Mouse (Mus musculus): ENCODE data around the gene Smim17. TPM values are rescaled to one million over a fixed set of nuclear protein-coding genes. Genes with fewer than 3 reads are reported as not detected.
A peak's percentile ranks its signal among the peaks of the same experiment; 100 is the strongest.
"Not testable (repeated sequence)": the region's sequence is repeated elsewhere in the genome, so short reads cannot be mapped to it uniquely, and the experiment has no call there.

Smim17 gene
- polyA plus RNA-seq, 1 experiment from 2014 or later = not detected

- no peaks in the 10 kb centered on the region for H3K36me3 ChIP-seq (ENCODE audit: control insufficient read depth, insufficient read depth, low read length)
- H3K9me3 ChIP-seq (ENCODE audit: control insufficient read depth, low read length) = no peaks in the 10 kb centered on the region
- peak within 1 kb of the TSS; percentile 80 for H3K4me2 ChIP-seq (ENCODE audit: low read length)
- H3K4me1 ChIP-seq (ENCODE audit: control insufficient read depth in 2 of 2, insufficient read depth in 2 of 2, low read length in 2 of 2) = peaks cover 0 to 6% of the 10 kb centered on the region in 2 experiments; a peak in 3 of 4 replicates
- ATAC-seq (ENCODE audit: insufficient number of reproducible peaks, insufficient read depth, low FRiP score, low read depth) = peak; percentile 81
- H3K27me3 ChIP-seq (ENCODE audit: control insufficient read depth, insufficient read depth, low read length) = no peaks in the 10 kb centered on the region
- peak within 1 kb of the TSS; percentile 74 for H3K9ac ChIP-seq (ENCODE audit: low read length)
- WGBS = under 1% methylated on average over 23 of the region's 23 CpGs
- peak within 1 kb of the TSS; percentile 74 to 85 for H3K27ac ChIP-seq (replicated peaks in 1 of 2; ENCODE audit: control insufficient read depth in 1 of 2, insufficient read depth in 1 of 2, low read depth in 2 of 2, low read length in 2 of 2)
- peak within 1 kb of the TSS; percentile 51 to 78 for H3K4me3 ChIP-seq (ENCODE audit: control insufficient read depth in 1 of 2, insufficient read depth in 1 of 2, low read depth in 1 of 2, low read length in 2 of 2)
Observed at GRCm38 (mm10) chr7:6363047-6363488, 35.4 kb upstream of the Smim17 start, which contains the start of gene Zfp78. Gene Zfp78, plus strand, starts transcription at chr7:6363280.

GRCm38 (mm10) chr7:6364761-6365160, 33.8 kb upstream of the Smim17 start:
- H3K9me3 ChIP-seq (ENCODE audit: control insufficient read depth, low read length) = no peaks in the 10 kb centered on the region
- peaks cover 0 to 6% of the 10 kb centered on the region in 2 experiments; a peak in 3 of 4 replicates for H3K4me1 ChIP-seq (ENCODE audit: control insufficient read depth in 2 of 2, insufficient read depth in 2 of 2, low read length in 2 of 2)
- H3K4me3 ChIP-seq (ENCODE audit: control insufficient read depth in 1 of 2, insufficient read depth in 1 of 2, low read depth in 1 of 2, low read length in 2 of 2) = no peak overlapping the region
- 72% methylated on average over 1 of the region's 1 CpGs for WGBS
- no peaks in the 10 kb centered on the region for H3K27me3 ChIP-seq (ENCODE audit: control insufficient read depth, insufficient read depth, low read length)
- no peak overlapping the region for H3K9ac ChIP-seq (ENCODE audit: low read length)
- no peaks in the 10 kb centered on the region for H3K36me3 ChIP-seq (ENCODE audit: control insufficient read depth, insufficient read depth, low read length)
- H3K4me2 ChIP-seq (ENCODE audit: low read length) = no peak overlapping the region
- no peak overlapping the region for H3K27ac ChIP-seq (replicated peaks in 1 of 2; ENCODE audit: control insufficient read depth in 1 of 2, insufficient read depth in 1 of 2, low read depth in 2 of 2, low read length in 2 of 2)
- ATAC-seq (ENCODE audit: insufficient number of reproducible peaks, insufficient read depth, low FRiP score, low read depth) = no peak

- WGBS = 86% methylated on average over 5 of the region's 5 CpGs
- no peaks in the 10 kb centered on the region for H3K9me3 ChIP-seq (ENCODE audit: control insufficient read depth, low read length)
- H3K4me2 ChIP-seq (ENCODE audit: low read length) = no peak overlapping the region
- no peak for ATAC-seq (ENCODE audit: insufficient number of reproducible peaks, insufficient read depth, low FRiP score, low read depth)
- H3K9ac ChIP-seq (ENCODE audit: low read length) = no peak overlapping the region
- no peaks in the 10 kb centered on the region for H3K27me3 ChIP-seq (ENCODE audit: control insufficient read depth, insufficient read depth, low read length)
- no peak overlapping the region for H3K4me3 ChIP-seq (ENCODE audit: control insufficient read depth in 1 of 2, insufficient read depth in 1 of 2, low read depth in 1 of 2, low read length in 2 of 2)
- no peaks in the 10 kb centered on the region for H3K36me3 ChIP-seq (ENCODE audit: control insufficient read depth, insufficient read depth, low read length)
- H3K4me1 ChIP-seq (ENCODE audit: control insufficient read depth in 2 of 2, insufficient read depth in 2 of 2, low read length in 2 of 2) = peaks cover 0 to 6% of the 10 kb centered on the region in 2 experiments; a peak in 3 of 4 replicates
- no peak overlapping the region for H3K27ac ChIP-seq (replicated peaks in 1 of 2; ENCODE audit: control insufficient read depth in 1 of 2, insufficient read depth in 1 of 2, low read depth in 2 of 2, low read length in 2 of 2)
Observed at GRCm38 (mm10) chr7:6367185-6367584, 31.3 kb upstream of the Smim17 start.

- not testable (repeated sequence) for H3K9me3 ChIP-seq (ENCODE audit: control insufficient read depth, low read length); H3K4me2 ChIP-seq (ENCODE audit: low read length); H3K4me3 ChIP-seq (ENCODE audit: control insufficient read depth in 1 of 2, insufficient read depth in 1 of 2, low read depth in 1 of 2, low read length in 2 of 2); H3K27ac ChIP-seq (replicated peaks in 1 of 2; ENCODE audit: control insufficient read depth in 1 of 2, insufficient read depth in 1 of 2, low read depth in 2 of 2, low read length in 2 of 2); H3K27me3 ChIP-seq (ENCODE audit: control insufficient read depth, insufficient read depth, low read length); H3K36me3 ChIP-seq (ENCODE audit: control insufficient read depth, insufficient read depth, low read length); ATAC-seq (ENCODE audit: insufficient number of reproducible peaks, insufficient read depth, low FRiP score, low read depth); H3K9ac ChIP-seq (ENCODE audit: low read length); H3K4me1 ChIP-seq (ENCODE audit: control insufficient read depth in 2 of 2, insufficient read depth in 2 of 2, low read length in 2 of 2)
- 83% methylated on average over 5 of the region's 5 CpGs for WGBS
Observed at GRCm38 (mm10) chr7:6368146-6368545, 30.4 kb upstream of the Smim17 start.

GRCm38 (mm10) chr7:6369460-6369859, 29.1 kb upstream of the Smim17 start:
- Histone ChIP-seq H3K27me3 (ENCODE audit: control insufficient read depth, insufficient read depth, low read length) (no peaks in the 10 kb centered on the region), H3K4me1 (ENCODE audit: control insufficient read depth in 2 of 2, insufficient read depth in 2 of 2, low read length in 2 of 2) (no peaks in the 10 kb centered on the region), H3K4me2 (ENCODE audit: low read length) (no peak overlapping the region), H3K27ac (replicated peaks in 1 of 2; ENCODE audit: control insufficient read depth in 1 of 2, insufficient read depth in 1 of 2, low read depth in 2 of 2, low read length in 2 of 2) (no peak overlapping the region), H3K4me3 (ENCODE audit: control insufficient read depth in 1 of 2, insufficient read depth in 1 of 2, low read depth in 1 of 2, low read length in 2 of 2) (no peak overlapping the region), H3K36me3 (ENCODE audit: control insufficient read depth, insufficient read depth, low read length) (no peaks in the 10 kb centered on the region), H3K9ac (ENCODE audit: low read length) (no peak overlapping the region), H3K9me3 (ENCODE audit: control insufficient read depth, low read length) (no peaks in the 10 kb centered on the region)
- no peak for ATAC-seq (ENCODE audit: insufficient number of reproducible peaks, insufficient read depth, low FRiP score, low read depth)
- WGBS = 80% methylated on average over 3 of the region's 3 CpGs

GRCm38 (mm10) chr7:6372993-6373392, 25.5 kb upstream of the Smim17 start:
- H3K9ac ChIP-seq (ENCODE audit: low read length) = no peak overlapping the region
- H3K36me3 ChIP-seq (ENCODE audit: control insufficient read depth, insufficient read depth, low read length) = no peaks in the 10 kb centered on the region
- H3K27ac ChIP-seq (replicated peaks in 1 of 2; ENCODE audit: control insufficient read depth in 1 of 2, insufficient read depth in 1 of 2, low read depth in 2 of 2, low read length in 2 of 2) = no peak overlapping the region
- H3K4me2 ChIP-seq (ENCODE audit: low read length) = no peak overlapping the region
- H3K9me3 ChIP-seq (ENCODE audit: control insufficient read depth, low read length) = no peaks in the 10 kb centered on the region
- H3K27me3 ChIP-seq (ENCODE audit: control insufficient read depth, insufficient read depth, low read length) = no peaks in the 10 kb centered on the region
- WGBS = 83% methylated on average over 3 of the region's 3 CpGs
- no peak overlapping the region for H3K4me3 ChIP-seq (ENCODE audit: control insufficient read depth in 1 of 2, insufficient read depth in 1 of 2, low read depth in 1 of 2, low read length in 2 of 2)
- no peaks in the 10 kb centered on the region for H3K4me1 ChIP-seq (ENCODE audit: control insufficient read depth in 2 of 2, insufficient read depth in 2 of 2, low read length in 2 of 2)
- no peak for ATAC-seq (ENCODE audit: insufficient number of reproducible peaks, insufficient read depth, low FRiP score, low read depth)

- H3K4me2 ChIP-seq (ENCODE audit: low read length) = no peak overlapping the region
- WGBS = 78% methylated on average over 8 of the region's 8 CpGs
- no peak for ATAC-seq (ENCODE audit: insufficient number of reproducible peaks, insufficient read depth, low FRiP score, low read depth)
Observed at GRCm38 (mm10) chr7:6378441-6378840, 20.1 kb upstream of the Smim17 start.

GRCm38 (mm10) chr7:6381431-6381830, 17.1 kb upstream of the Smim17 start:
- Histone ChIP-seq H3K4me3 (ENCODE audit: control insufficient read depth in 1 of 2, insufficient read depth in 1 of 2, low read depth in 1 of 2, low read length in 2 of 2) (no peak overlapping the region), H3K36me3 (ENCODE audit: control insufficient read depth, insufficient read depth, low read length) (no peaks in the 10 kb centered on the region), H3K4me2 (ENCODE audit: low read length) (no peak overlapping the region), H3K27ac (replicated peaks in 1 of 2; ENCODE audit: control insufficient read depth in 1 of 2, insufficient read depth in 1 of 2, low read depth in 2 of 2, low read length in 2 of 2) (no peak overlapping the region), H3K4me1 (ENCODE audit: control insufficient read depth in 2 of 2, insufficient read depth in 2 of 2, low read length in 2 of 2) (peaks cover 9 to 11% of the 10 kb centered on the region in 2 experiments; a peak in 3 of 4 replicates), H3K9ac (ENCODE audit: low read length) (no peak overlapping the region), H3K9me3 (ENCODE audit: control insufficient read depth, low read length) (no peaks in the 10 kb centered on the region), H3K27me3 (ENCODE audit: control insufficient read depth, insufficient read depth, low read length) (no peaks in the 10 kb centered on the region)
- no peak for ATAC-seq (ENCODE audit: insufficient number of reproducible peaks, insufficient read depth, low FRiP score, low read depth)
- WGBS = 77% methylated on average over 2 of the region's 2 CpGs

More at GRCm38 (mm10) chr7:6378441-6378840, 20.1 kb upstream of the Smim17 start:
- no peaks in the 10 kb centered on the region for H3K36me3 ChIP-seq (ENCODE audit: control insufficient read depth, insufficient read depth, low read length)
- H3K4me3 ChIP-seq (ENCODE audit: control insufficient read depth in 1 of 2, insufficient read depth in 1 of 2, low read depth in 1 of 2, low read length in 2 of 2) = no peak overlapping the region
- H3K4me1 ChIP-seq (ENCODE audit: control insufficient read depth in 2 of 2, insufficient read depth in 2 of 2, low read length in 2 of 2) = peaks cover 4 to 7% of the 10 kb centered on the region in 2 experiments; a peak in 3 of 4 replicates
- no peaks in the 10 kb centered on the region for H3K27me3 ChIP-seq (ENCODE audit: control insufficient read depth, insufficient read depth, low read length)
- H3K9ac ChIP-seq (ENCODE audit: low read length) = no peak overlapping the region
- H3K9me3 ChIP-seq (ENCODE audit: control insufficient read depth, low read length) = no peaks in the 10 kb centered on the region
- no peak overlapping the region for H3K27ac ChIP-seq (replicated peaks in 1 of 2; ENCODE audit: control insufficient read depth in 1 of 2, insufficient read depth in 1 of 2, low read depth in 2 of 2, low read length in 2 of 2)

Measured in heart, embryonic 14.5 days (tissue).